Mouse (Mus musculus): ENCODE measurements at regions not wholly inside any gene's neighbourhood (a gene's known extent, or its start where the extent isn't known, plus 50 kb on each side); places are given as distances from the start of the nearest gene placed in this dataset.

DNA sequence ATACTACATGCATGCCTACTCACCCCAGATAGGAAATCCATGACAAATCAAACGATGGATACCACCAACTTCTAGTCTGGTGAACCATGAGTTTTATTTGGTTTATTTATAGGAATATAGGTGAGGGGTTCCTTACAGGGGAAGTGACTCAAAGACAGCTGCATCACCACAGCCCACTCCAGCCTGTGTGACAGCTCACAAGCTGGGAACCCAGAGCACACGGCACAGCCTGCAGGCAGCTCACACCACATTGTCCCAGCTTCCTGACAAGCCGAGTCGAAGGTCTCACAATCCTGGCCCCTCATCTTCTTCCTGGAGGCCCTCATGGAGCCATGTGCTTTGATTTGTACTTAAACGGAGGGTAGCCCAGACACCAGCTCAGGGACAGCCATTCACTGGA is 214.7 kb downstream of the Cog6 start:
- DNase-seq (ENCODE audit: low spot score in 2 of 2): no peak

- DNase-seq (ENCODE audit: low spot score in 2 of 2): no peak
Measured at GRCm38 (mm10) chr3:52801446-52801845, 215.6 kb downstream of the Cog6 start.

DNA sequence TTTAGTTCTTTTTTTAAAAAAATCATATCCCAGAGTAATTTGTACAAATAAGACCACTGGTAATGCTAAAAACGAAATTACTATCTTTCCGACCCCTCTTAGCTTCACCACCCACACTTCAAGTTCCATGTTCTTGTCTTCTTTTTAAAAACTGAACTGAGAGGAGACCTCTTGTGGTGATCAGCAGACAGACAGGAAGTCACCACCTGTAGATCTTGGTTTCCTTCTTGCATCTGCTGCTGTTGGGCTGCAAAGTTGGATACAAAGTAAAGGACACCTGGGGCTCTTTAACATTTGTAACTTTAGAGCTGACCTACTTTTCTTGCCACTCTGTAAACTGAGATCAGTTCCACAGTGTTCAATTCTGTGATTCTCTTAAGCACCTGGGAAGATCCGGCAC is 216.4 kb downstream of the Cog6 start:
- DNase-seq (ENCODE audit: low spot score in 2 of 2): no peak

DNA sequence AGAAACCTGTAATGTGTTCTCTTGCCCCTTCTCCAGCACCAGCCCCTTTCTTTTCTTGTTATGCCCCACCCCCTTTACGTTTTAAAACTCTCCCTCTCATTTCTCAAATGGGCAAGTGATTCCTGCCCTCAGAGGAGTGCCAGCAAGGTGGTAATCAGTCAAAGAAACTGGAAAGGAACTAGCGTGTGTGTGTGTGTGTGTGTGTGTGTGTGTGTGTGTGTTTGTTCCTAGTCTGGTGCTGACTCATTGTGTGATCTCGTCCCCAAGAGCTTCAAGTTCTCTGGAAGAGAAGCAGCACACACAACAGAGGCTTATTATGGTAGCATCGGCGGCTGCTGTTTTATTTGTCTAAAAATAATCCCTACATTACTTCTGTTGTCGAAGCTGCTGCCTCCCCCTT is 219.2 kb downstream of the Cog6 start:
- DNase-seq (ENCODE audit: low spot score in 2 of 2): no peak

DNA sequence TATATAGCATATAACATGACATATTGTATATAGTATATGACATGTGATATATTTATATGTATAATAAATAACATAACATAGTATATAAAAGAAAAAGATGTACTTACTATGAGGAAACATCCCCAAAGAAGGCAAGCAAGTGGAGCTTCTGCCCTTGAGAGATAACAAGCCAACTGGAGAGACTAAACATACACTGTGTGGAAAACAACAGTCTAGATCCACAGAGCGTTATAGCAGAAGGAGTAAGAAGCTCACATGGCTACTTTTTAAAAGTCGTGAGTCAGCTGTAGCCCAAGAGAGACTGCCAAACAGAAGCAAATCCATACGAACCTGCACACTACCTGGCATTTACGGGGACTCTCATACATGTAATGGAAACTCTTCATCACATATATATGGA is 219.9 kb downstream of the Cog6 start:
- no peak for DNase-seq (ENCODE audit: low spot score in 2 of 2)

DNA sequence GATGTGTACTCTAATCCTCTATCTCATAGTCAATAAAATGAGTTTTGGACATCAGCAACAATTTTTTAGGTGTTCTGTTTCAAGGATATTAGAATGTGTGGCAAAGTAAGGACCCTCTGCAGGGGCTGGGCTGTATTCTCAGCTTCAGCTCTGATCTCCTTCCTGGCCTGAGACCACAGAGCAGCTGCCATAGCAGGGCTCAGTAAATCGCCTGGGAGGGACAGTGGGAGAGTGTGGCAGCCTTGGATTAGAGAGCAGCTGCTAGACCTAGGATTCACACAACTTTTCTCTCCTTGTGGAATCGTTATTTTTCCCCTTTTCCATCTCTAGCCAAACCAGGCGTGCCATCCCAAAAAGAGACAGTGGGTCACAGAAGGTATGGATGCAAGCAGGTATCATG is 222.8 kb downstream of the Cog6 start:
- no peak for DNase-seq (ENCODE audit: low spot score in 2 of 2)

DNA sequence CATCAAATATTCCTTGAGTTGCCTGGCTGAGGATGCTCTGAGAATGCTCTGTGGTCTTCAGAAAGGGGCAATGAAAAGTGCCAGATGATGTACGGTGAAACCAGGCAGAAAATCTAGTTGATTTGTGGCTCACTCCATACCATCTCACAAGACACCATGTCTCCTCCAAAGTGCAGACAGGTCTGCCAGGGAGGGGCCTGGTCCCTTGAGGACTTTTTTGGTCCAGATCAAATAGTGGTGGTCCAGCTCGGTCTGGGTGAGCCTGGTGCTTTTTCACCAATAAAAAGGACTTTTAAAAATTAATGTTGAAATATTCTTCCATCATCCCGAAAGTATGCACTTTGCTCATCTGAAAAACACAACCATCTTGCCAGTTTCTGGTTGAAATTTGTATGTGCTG is 224.2 kb downstream of the Cog6 start:
- no peak for DNase-seq (ENCODE audit: low spot score in 2 of 2)

GRCm38 (mm10) chr3:52792121-52792520 is 224.9 kb downstream of the Cog6 start:
- DNase-seq (ENCODE audit: low spot score in 2 of 2): no peak

GRCm38 (mm10) chr3:52790942-52791341 is 226.1 kb downstream of the Cog6 start:
- no peak for DNase-seq (ENCODE audit: low spot score in 2 of 2)

GRCm38 (mm10) chr3:52787964-52788760 is 228.9 kb downstream of the Cog6 start:
- DNase-seq (ENCODE audit: low spot score in 2 of 2): no peak

DNA sequence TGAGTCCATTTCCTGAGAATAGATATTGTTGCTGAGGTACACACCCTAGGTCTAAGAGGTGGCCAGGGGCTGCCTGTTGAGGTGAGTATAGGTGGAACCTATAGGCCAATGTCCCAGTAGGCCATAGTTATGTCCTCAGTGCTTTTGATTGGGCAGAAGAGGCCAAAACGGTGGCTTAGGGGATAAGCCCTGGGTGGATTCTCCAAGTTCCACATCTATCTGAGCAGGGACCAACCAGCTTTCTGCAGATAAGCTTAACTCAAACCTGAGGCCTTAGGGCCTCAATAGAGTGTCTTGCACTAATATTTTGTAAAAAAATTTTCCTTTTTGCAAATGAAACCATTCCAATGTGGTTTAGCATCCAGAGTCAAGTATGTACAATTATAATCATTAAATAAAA is 231.4 kb downstream of the Cog6 start:
- DNase-seq (ENCODE audit: low spot score in 2 of 2): no peak

DNA sequence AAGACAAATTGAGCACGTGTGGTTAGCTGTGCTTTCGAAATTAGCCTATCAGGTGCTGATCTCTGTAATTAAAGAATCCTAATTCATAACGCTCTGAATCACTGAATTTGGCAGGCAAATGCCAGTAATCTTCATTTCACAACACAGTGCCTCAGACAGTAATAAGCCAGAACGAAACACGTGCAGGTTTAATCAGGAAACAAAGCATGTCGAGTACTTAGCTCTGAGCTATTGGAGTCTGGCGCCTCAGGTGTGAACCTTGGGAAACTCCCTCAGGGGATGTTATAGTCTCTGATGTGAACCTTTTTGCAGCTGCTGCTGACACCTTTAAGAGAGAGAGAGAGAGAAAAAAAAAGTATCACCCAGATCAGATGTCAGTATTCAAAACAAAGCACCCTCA is 232.6 kb downstream of the Cog6 start:
- no peak for DNase-seq (ENCODE audit: low spot score in 2 of 2)

DNA sequence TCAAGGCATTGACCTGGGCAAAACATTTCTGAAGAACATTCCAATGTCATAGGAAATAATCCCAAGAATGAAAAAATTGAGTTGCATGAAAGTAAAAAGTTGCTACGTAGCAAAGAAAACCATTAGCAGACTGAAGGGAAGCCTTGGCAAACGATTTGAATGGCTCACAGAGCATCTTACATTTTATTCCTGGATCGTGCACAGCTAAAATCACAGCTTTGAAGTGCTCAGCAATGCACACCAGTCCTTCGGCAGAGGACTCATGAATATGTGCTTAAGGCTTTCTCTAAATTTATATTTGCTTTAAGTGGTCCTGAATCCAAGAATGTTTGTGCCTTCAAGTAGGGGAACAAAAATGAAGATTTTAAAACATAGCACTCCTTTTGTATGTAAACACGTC is 234.5 kb downstream of the Cog6 start:
- no peak for DNase-seq (ENCODE audit: low spot score in 2 of 2)

DNA sequence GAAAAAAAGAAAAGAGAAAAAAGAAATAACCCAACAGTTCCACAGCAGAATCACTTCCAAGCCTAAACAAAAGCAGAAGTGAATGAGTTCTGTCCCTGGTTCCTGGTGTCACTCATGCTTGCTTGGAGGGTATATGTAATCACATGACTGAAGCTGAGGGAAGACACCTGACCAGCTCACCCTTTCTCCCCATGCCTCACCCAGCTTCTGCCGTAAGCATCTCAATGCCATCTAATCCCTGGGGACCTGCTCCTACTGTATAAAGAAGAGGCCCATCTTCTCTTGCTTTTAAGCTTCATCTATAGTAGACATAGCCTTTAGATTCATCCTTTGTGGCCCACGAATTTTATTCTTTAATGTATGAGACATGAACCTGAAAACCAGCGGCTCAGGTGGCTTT is 235.5 kb downstream of the Cog6 start:
- DNase-seq (ENCODE audit: low spot score in 2 of 2): no peak

- DNase-seq (ENCODE audit: low spot score in 2 of 2): no peak
Measured at GRCm38 (mm10) chr3:52780356-52780755, 236.7 kb downstream of the Cog6 start.

DNA sequence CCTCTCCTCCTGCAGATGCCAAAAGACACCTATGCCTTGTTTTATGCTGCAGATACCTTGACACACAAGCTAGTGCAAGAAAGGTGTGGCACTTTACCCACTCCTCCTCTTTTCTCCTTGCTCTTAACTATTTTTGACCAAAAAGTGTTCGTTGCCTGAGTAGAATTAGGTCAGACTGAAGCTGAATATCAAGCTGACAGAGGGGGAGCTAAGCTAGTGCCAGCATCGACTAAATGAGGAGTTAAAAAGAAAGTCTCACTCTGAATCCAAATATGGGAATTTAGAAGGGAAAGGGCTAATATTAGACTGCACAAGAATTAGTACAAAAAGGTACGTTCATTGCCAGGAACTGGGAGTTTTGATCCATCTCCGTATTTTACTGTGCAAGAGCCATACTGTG is 241.2 kb downstream of the Cog6 start:
- no peak for DNase-seq (ENCODE audit: low spot score in 2 of 2)

DNA sequence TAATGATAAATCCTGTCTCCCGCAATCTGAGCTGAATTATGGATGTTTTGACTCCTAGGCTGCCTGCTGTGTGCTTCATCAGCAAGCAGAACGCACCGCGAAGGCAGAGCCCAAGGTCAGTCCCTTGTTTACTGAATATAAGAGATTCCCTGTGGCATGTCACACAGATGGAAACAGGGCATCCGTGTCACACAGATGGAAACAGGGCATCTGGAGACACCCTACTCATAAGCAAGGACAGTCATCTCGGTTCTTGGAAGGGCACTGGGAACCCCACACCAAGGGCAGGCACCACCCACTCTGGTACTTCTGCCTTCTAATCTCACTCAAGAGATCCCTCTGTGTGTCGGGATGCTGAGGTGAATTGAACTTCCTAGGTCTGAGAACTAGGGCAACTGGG is 241.9 kb downstream of the Cog6 start:
- no peak for DNase-seq (ENCODE audit: low spot score in 2 of 2)

- no peak for DNase-seq (ENCODE audit: low spot score in 2 of 2)
Measured at GRCm38 (mm10) chr3:52774734-52775133, 242.3 kb downstream of the Cog6 start.

- no peak for DNase-seq (ENCODE audit: low spot score in 2 of 2)
Measured at GRCm38 (mm10) chr3:52767276-52767675, 249.8 kb downstream of the Cog6 start.

DNA sequence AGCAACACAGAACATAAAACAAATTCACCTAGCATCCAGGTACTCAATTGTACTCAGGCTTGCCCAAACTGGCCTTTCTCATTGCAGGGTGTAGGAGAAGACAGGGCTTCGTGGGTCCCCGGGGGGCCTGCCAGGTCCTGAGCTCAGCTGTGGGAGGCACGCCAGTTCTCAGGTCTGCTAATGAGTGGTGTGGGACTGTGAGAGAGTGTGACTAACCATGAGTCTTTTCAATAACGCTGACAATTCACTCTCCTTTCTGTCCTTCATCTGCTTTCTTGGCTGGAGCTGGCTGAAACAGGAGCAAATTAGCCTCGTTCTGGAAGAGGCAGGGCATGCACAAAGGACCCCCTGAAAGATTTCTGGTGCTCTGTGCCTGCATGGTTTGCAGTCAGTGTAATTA is 250.2 kb downstream of the Cog6 start:
- DNase-seq (ENCODE audit: low spot score in 2 of 2): no peak

- DNase-seq (ENCODE audit: low spot score in 2 of 2): no peak
Measured at GRCm38 (mm10) chr3:52764166-52764565, 252.9 kb downstream of the Cog6 start.

DNA sequence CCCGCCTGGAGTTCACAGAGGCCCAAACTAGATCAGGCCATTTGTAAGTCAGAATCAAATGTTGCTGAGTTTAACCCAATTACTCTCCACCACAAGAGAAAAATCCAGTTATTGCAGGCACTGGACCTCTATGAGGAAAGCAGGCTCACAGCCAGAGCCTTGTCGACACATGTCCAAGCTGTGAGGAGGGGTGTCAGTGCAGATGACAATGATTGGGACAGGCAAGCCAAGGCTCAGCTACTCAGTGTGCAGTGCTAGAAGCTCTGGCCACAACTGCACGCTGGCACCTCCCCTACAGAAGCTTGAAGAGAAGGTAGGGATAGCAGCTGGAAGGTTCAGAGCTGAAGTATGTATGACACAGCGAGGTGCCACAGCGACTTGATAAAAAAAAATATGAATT is 253.4 kb downstream of the Cog6 start:
- no peak for DNase-seq (ENCODE audit: low spot score in 2 of 2)

- DNase-seq (ENCODE audit: low spot score in 2 of 2): no peak
Measured at GRCm38 (mm10) chr3:52762549-52762948, 254.5 kb downstream of the Cog6 start.

GRCm38 (mm10) chr3:52759846-52760245 is 257.2 kb downstream of the Cog6 start:
- DNase-seq (ENCODE audit: low spot score in 2 of 2): no peak

Data from frontal cortex, postnatal 10 days (tissue).